Mouse (Mus musculus): ENCODE measurements around the gene Olfr1079. TPM values are rescaled to one million over a fixed set of nuclear protein-coding genes. Genes with fewer than 3 reads are reported as not detected.
"Not testable (repeated sequence)": the region's sequence is repeated elsewhere in the genome, so short reads cannot be mapped to it uniquely, and the experiment has no call there.

The Olfr1079 gene
- polyA plus RNA-seq (2012; rRNA removed) = not detected in 2 replicates

DNA sequence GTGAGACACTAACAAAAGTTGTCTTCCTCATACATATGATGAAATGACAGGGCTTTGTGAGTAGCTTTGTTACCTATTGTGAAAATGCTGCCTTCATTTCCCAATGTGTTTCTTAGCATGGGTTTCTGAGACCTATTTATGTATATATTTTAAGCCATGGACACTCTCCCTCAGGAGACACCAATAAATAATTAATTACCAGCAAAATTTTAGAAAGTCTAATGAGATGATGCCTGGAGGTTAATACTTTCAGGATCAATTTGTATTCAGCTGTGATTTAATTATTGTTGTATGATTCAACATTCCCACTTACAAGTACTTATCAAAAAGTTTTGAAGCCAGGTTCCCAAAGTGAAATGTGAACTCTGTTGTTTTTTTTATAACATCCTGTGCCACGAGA is at the start of gene Olfr1079:
Gene Olfr1079, minus strand, starts transcription at position 101 of the 400 bp plus-strand sequence.
- Histone ChIP-seq H3K4me3 (replicated peaks; ENCODE audit: extremely low read depth, low read depth, low read length) (no peak within 1 kb of the TSS), H3K4me1 (ENCODE audit: control insufficient read depth, insufficient read depth, low read length) (no peaks in the 10 kb centered on the region)
- no peak for DNase-seq
- 54% methylated on average over 1 of the region's 1 CpGs for WGBS
- TF ChIP-seq POLR2A (IDR thresholded peaks at IDR 0.05; ENCODE audit: borderline replicate concordance, extremely low read depth, low read depth, low read length) = no peak
- TF ChIP-seq CTCF (IDR thresholded peaks at IDR 0.05; ENCODE audit: insufficient read depth, low read length) = no peak

DNA sequence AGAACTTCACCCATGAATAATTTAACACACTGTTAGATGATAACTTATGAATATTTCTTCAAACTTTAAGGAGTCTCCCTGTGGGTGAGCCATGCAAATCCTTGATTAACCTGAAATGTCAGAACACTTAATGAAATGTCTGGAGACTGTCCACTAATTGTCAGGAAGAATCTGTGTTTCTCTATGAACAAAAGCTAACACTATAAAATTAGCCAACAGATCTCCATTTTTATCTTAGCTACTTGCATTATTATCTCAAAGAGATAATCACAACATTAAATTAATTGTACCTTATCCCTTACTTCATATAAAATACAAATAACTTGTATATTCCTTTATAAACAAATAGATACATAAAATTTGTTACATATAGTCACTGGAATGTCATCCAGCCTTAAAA is 15.9 kb upstream of the Olfr1079 start, which contains the start of gene Olfr1080:
Gene Olfr1080, minus strand, starts transcription at position 101 of the 400 bp plus-strand sequence.
- H3K4me3 ChIP-seq (replicated peaks; ENCODE audit: extremely low read depth, low read depth, low read length); H3K4me1 ChIP-seq (ENCODE audit: control insufficient read depth, insufficient read depth, low read length); DNase-seq: not testable (repeated sequence)

DNA sequence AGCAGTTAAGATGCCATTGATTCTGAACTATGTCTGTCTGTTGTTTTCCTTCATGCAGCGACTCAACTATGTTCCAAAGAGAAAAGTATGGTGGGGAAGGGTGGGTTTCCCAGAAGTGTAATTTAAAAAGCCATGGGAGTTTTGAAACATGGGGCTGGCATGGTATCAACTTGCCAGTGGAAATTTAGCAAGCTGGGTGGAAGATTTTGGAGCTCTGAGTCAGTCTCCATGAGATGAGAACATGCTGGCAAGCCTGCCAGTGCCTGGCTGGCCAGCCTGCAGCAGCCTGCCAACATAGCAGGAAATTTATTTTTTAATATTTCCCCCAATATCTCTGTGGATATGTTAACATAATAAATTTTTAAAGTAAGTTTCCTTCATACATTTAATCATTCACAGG is 11.3 kb downstream of the Olfr1079 start:
- no peak for DNase-seq
- H3K4me1 ChIP-seq (ENCODE audit: control insufficient read depth, insufficient read depth, low read length) = no peaks in the 10 kb centered on the region
- TF ChIP-seq POLR2A (IDR thresholded peaks at IDR 0.05; ENCODE audit: borderline replicate concordance, extremely low read depth, low read depth, low read length) (no peak), CTCF (IDR thresholded peaks at IDR 0.05; ENCODE audit: insufficient read depth, low read length) (no peak)
- WGBS = 40% methylated on average over 1 of the region's 1 CpGs
- H3K4me3 ChIP-seq (replicated peaks; ENCODE audit: extremely low read depth, low read depth, low read length) = no peak overlapping the region

DNA sequence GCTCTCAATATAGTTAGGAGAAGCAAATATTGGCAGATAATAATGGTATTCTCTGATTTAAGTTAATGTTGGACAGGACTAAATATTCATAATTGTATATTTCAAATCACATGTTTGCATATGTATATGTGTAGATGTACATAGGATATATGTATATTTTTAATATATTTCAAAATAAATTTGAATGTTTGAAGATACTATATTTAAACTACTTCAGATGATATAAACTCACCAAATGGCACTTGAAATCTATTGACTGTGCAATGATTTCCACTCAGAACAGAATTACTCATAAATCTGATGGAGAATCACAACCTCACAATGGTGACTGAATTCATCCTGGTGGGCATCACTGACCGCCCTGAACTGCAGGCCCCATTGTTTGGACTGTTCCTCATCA is 34.1 kb downstream of the Olfr1079 start, which contains the start of gene Olfr1076:
Gene Olfr1076, plus strand, starts transcription at position 301 of the 400 bp plus-strand sequence.
- DNase-seq = no peak
- TF ChIP-seq CTCF (IDR thresholded peaks at IDR 0.05; ENCODE audit: insufficient read depth, low read length) = no peak
- no peak for TF ChIP-seq POLR2A (IDR thresholded peaks at IDR 0.05; ENCODE audit: borderline replicate concordance, extremely low read depth, low read depth, low read length)
- 56% methylated on average over 1 of the region's 1 CpGs for WGBS
- Histone ChIP-seq H3K4me3 (replicated peaks; ENCODE audit: extremely low read depth, low read depth, low read length) (no peak within 1 kb of the TSS), H3K4me1 (ENCODE audit: control insufficient read depth, insufficient read depth, low read length) (no peaks in the 10 kb centered on the region)

DNA sequence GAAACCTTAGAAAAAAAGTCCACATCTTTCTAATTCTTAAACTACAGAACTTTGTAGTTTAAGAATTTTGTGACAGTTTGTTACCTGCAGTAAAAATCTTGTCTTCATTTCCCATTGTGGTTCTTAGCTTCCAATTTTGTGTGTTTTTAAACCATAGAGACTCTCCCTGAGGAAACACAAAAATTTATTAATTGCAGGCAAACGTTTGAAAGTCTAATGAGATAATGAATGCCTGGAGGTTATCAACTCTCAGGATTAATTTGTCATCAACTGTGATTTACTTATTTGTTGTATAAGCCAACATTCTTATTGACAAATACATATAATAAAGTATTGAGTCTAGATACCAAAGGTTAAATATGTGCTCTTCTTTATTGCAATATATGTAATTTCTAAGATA is 55.0 kb downstream of the Olfr1079 start, which contains the start of gene Olfr228:
Gene Olfr228, minus strand, starts transcription at position 101 of the 400 bp plus-strand sequence.
- TF ChIP-seq CTCF (IDR thresholded peaks at IDR 0.05; ENCODE audit: insufficient read depth, low read length) (no peak), POLR2A (IDR thresholded peaks at IDR 0.05; ENCODE audit: borderline replicate concordance, extremely low read depth, low read depth, low read length) (no peak)
- no peak for DNase-seq
- 24% methylated on average over 1 of the region's 1 CpGs for whole genome bisulfite sequencing
- no peak within 1 kb of the TSS for H3K4me3 ChIP-seq (replicated peaks; ENCODE audit: extremely low read depth, low read depth, low read length)
- no peaks in the 10 kb centered on the region for H3K4me1 ChIP-seq (ENCODE audit: control insufficient read depth, insufficient read depth, low read length)

Other genes with a start within 250 kb of the Olfr1079 start
- not detected in 2 replicates for gene Olfr1053, start 227.2 kb downstream of the Olfr1079 start, polyA plus RNA-seq (2012; rRNA removed)
- not detected in 2 replicates for gene Olfr1054, start 207.0 kb downstream of the Olfr1079 start, polyA plus RNA-seq (2012; rRNA removed)
- not detected in 2 replicates for gene Olfr1055, start 192.2 kb downstream of the Olfr1079 start, polyA plus RNA-seq (2012; rRNA removed)
- gene Olfr1056, start 180.0 kb downstream of the Olfr1079 start, polyA plus RNA-seq (2012; rRNA removed) = not detected in 2 replicates
- gene Olfr1057, start 164.1 kb downstream of the Olfr1079 start, polyA plus RNA-seq (2012; rRNA removed) = not detected in 2 replicates
- not detected in 2 replicates for gene Olfr1058, start 153.9 kb downstream of the Olfr1079 start, polyA plus RNA-seq (2012; rRNA removed)
- not detected in 2 replicates for gene Olfr1061, start 128.4 kb downstream of the Olfr1079 start, polyA plus RNA-seq (2012; rRNA removed)
- gene Olfr1062, start 115.7 kb downstream of the Olfr1079 start, polyA plus RNA-seq (2012; rRNA removed) = not detected in 2 replicates
- gene Olfr1065, start 91.9 kb downstream of the Olfr1079 start, polyA plus RNA-seq (2012; rRNA removed) = not detected in 2 replicates
- gene Olfr1066, start 86.2 kb downstream of the Olfr1079 start, polyA plus RNA-seq (2012; rRNA removed) = not detected in 2 replicates
- gene Olfr228, start 55.1 kb downstream of the Olfr1079 start, polyA plus RNA-seq (2012; rRNA removed) = not detected in 2 replicates
- gene Olfr1076, start 34.0 kb downstream of the Olfr1079 start, polyA plus RNA-seq (2012; rRNA removed) = not detected in 2 replicates
- gene Olfr1080, start 15.8 kb upstream of the Olfr1079 start, polyA plus RNA-seq (2012; rRNA removed) = not detected in 2 replicates
- not detected in 2 replicates for gene Olfr1082, start 56.5 kb upstream of the Olfr1079 start, polyA plus RNA-seq (2012; rRNA removed)
- gene Olfr1084, start 97.2 kb upstream of the Olfr1079 start, polyA plus RNA-seq (2012; rRNA removed) = not detected in 2 replicates
- gene Olfr1085, start 119.5 kb upstream of the Olfr1079 start, polyA plus RNA-seq (2012; rRNA removed) = not detected in 2 replicates
- not detected in 2 replicates for gene Olfr1086, start 137.6 kb upstream of the Olfr1079 start, polyA plus RNA-seq (2012; rRNA removed)
- gene Olfr1087, start 155.9 kb upstream of the Olfr1079 start, polyA plus RNA-seq (2012; rRNA removed) = not detected in 2 replicates
- not detected in 2 replicates for gene Olfr1089, start 191.2 kb upstream of the Olfr1079 start, polyA plus RNA-seq (2012; rRNA removed)
- gene Olfr1090, start 216.5 kb upstream of the Olfr1079 start, polyA plus RNA-seq (2012; rRNA removed) = not detected in 2 replicates
- gene Olfr1093, start 240.0 kb upstream of the Olfr1079 start, polyA plus RNA-seq (2012; rRNA removed) = not detected in 2 replicates